Mouse (Mus musculus) lung, postnatal 0 days (tissue): ENCODE measurements around the gene Fyn.

Experiments used
- CTCF ChIP-seq: IDR thresholded peaks from 2 replicates; pipeline ENCODE4 v1.5.1; 2016; ENCODE audit warnings: antibody characterized with exemption, mild to moderate bottlenecking
- EP300 ChIP-seq: IDR thresholded peaks from 2 replicates; pipeline ENCODE4 v1.6.1; 2016; ENCODE audit warnings: antibody characterized with exemption, mild to moderate bottlenecking, control low read depth

GRCm38 (mm10) chr10:39541451-39541874 is 172.8 kb downstream of the Fyn start:
- TF ChIP-seq CTCF (no peak), EP300 (no peak)
